Mouse (Mus musculus): ENCODE data around the gene Gnptg. TPM values are rescaled to one million over a fixed set of nuclear protein-coding genes. Genes with fewer than 3 reads are reported as not detected.
"Not testable (repeated sequence)": the region's sequence is repeated elsewhere in the genome, so short reads cannot be mapped to it uniquely, and the experiment has no call there.

Gnptg gene
- total RNA-seq, 2 experiments from 2014 or later: 10.9 to 27.8 TPM

DNA sequence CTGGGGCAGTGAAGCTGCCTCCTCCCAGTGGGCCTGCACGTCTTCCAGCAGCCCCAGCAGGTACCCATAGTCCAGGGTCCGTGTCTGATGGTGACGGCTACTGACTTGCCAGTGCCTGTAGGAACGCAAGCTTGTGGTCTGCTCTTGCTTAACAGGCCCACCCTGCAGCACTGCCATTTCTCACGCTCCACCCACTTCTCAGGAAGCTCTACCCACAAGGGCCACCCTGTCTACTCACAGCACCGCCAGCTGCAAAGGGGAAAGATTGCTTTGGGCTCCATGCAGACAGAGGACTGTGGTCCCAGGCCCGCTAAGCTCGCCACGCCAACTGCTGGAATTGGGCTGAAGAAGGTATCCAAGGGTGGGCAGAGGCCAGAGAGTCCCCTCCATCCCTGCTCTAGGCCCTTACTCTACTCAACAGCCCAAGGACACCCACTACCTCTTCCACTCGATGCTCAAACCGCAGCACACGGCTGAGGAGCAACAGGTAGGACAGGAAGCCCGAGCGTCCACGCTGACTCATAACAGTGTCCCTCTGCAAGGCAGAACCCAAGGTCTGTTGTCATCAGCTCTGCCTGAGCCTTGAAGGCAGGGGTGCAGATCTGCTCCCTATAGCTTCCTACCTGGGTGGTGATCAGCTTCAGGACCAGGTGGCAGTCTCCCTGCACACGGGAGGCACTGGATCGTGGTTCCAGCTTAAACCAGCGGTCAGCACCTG lies 8.3 kb upstream of the Gnptg start:
- peak; percentile 93 for ATAC-seq (replicated peaks; ENCODE audit: poor library complexity, severe bottlenecking)

DNA sequence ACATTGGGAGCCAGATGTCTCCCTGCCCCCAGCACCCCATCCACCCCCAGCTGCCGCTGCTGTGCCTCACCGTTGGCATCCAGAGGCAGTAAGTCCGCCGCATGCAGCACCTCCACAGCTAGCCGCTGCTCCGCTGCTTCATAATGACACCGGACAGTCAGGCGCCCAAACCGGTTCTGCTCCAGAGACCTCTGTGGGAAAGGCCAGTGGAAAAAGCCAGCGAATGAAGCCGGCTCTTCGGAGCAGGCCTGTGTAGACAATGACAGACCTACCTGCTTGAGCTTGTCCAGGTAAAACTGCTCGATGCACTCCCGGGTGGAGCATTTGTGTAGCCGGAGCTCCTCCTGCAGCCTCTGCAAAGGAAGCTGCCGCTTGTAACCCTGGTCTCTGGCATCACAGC lies 4.3 kb upstream of the Gnptg start:
- no peak for ATAC-seq (replicated peaks; ENCODE audit: poor library complexity, severe bottlenecking)

DNA sequence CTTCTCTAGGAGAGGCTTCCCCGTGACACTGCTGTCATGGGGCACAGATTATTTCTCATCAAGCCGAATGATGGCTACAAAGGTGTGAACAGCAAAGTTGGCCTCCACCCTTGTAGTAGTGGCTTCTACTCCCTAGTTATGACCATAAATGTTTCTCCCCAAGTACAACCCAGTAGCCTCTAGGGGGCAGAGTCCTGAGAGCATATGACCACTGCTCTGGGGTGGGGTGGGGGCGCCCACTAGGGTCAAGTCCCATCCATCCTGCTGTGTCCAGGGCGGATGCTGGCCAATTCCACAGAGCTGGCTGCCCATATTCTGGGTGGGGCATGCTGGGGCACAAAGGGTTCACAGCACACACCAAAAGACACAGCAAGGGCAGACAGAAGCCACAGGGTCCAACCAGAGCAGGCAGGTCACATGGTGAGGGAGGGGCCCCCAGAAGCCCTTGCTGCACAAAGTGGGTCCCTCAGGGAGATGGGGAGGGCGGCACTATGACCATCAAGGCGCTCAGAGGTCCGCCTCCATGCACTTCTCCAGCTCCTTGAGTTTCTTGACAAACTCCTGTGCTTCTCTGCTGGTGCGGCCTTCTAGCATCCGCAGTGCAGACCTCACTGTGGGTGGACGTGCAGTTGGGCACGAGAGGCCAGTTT lies 3.3 kb upstream of the Gnptg start:
- ATAC-seq (replicated peaks; ENCODE audit: poor library complexity, severe bottlenecking): no peak

DNA sequence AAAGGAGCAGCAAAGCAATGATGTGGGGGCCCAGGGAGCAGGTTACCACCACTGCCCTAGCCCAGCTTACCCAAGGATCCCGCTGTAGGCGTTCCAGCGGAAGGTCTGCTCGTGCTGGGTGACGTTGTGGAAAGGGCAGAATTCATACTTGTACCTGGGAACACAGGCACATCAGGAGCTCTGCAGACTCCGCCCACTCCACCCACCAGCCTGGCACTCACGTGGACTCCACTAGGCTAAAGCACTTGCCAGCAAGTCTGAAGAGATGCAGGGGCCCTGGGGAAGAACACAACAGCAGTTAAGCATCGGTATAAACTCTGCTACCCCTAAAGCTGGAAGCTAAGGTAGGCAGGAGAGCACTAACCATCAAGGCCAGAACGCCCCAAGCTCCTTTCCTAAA lies 4.3 kb downstream of the Gnptg start:
- no peak for ATAC-seq (replicated peaks; ENCODE audit: poor library complexity, severe bottlenecking)

DNA sequence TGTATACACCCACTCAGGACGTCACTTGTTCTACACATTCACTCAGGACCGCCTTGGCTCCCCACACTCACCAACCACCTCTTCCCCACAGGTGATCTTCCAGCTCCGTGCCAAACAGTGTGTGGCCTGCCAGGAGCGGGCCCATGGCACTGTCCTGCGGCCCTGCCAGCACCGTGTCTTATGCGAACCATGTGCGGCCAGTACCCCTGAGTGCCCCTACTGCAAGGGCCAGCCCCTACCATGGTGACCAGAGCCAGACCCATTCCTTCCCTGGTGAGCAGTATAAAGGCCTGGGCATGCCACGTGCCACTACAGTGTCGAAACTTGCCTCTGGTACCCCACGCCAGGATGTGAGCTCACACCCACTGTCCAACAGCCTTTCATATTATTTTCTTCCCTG lies 8.3 kb downstream of the Gnptg start:
- not testable (repeated sequence) for ATAC-seq (replicated peaks; ENCODE audit: poor library complexity, severe bottlenecking)

DNA sequence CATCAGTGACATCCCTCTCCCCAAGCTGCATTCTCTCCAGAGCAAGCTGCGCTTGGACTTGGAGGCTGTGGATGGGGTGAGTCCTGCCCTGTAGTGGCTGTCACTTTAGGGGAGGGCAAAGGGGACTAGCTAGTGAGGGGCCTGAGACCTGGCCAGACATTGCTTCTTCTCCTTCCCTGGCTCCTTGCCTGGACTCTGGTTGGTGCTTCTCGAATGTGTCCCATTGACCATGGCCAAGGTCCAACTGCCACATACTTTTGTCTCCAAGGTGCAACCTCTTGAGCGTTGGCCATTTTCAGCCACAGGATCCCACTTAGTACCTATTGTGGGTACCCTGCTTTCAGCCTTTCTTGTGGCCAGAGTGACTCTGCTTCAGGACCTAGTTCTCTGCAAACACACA lies 9.2 kb downstream of the Gnptg start:
- no peak for ATAC-seq (replicated peaks; ENCODE audit: poor library complexity, severe bottlenecking)

DNA sequence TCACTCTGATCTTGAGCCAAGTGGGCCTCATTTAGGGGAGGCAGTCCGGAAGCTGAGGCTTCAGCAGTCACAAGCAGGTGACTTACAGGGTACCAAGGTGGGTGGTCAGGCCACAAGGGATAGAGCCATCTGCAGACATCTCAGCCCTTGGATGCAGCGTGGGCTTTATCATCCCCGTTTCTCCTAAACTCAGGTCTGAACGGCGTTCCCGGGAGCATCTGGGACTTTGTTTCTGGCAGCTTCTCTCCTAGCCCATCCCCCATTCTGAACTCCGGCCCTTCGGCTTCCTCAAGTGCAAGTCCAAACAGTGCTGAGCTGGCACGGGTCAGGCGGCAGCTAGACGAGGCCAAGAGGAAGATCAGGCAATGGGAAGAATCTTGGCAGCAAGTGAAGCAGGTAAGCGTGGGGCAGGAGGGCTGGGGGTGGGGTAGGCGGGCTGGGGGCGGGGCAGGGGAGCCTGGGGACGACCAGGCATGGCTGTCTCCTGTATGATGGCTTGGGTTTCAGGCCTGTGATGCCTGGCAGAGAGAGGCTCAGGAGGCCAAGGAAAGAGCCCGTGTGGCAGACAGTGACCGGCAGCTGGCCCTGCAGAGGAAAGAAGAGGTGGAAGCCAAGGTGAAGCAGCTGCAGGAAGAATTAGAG lies 9.8 kb downstream of the Gnptg start:
- ATAC-seq (replicated peaks; ENCODE audit: poor library complexity, severe bottlenecking): not testable (repeated sequence)

DNA sequence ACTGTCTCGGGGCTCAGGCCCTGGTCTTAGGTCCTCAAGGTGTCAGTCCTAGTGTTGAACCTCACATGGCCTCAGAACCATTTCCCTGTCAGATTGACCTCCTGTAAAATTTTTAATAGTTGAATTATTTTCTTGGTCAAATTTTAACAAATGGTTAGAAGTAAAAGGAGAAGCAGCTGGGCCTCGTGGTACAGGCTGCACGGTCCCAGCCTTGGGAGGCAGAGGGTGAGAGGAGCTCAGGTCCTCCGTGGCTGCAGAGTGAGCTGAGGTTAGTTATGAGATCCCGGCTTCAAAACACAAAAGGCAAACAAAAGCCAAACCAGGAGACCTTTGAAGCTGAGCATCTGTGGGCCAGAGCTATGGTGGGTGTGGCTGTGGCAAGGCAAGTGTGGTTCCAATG lies 11.9 kb downstream of the Gnptg start:
- ATAC-seq (replicated peaks; ENCODE audit: poor library complexity, severe bottlenecking): no peak

DNA sequence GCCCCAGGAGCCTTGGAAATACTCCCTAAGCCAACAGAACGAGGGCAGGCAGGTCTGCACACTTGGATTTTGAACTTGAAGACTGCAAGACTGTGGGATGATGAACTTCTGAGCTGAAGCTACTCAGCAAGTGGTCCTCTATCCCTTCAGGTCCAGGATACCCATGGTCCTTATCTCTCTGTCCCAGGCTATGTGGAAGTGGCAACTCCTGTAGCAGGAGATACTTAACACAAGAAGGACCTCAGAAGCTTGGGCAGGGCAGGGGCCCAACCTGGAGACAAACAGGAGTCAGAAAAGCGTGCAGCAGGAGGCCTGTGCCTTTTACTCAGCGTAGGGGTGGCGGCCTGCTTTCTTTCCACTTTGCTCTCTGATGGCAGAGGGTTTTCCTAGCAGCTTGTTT lies 14.3 kb downstream of the Gnptg start:
- ATAC-seq (replicated peaks; ENCODE audit: poor library complexity, severe bottlenecking): no peak

DNA sequence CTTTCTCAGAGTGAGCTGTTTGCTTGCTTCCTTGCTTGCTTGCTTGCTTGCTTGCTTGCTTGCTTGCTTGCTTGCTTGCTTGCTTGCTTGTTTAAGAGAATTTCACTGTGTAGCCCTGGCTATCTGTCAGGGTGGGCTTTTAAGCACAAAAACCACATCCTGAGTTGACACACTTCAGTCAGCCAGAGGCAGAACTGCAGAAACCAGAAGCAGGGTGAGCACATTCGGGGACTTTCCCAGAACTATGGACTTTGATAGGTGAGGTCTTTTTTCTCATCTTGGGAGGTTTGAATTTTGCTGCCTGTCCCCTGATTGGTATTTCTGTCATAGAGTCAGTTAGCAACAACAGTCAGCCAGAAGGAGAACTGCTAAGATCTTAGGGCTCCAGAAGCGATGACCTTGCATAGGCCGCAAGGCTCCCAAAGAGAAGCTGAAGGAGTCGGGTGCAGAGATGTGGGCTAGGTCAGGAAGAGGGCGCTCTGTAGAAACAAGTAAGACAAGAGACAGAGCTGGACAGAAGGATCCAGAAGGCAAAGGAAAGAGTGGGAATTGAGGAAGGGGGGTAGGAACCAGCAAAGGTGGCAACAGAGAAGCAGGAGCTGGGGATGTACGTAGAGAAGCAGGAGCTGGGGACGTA lies 15.2 kb downstream of the Gnptg start:
- peak; percentile 19; the same call in 1 of the 2 replicates for ATAC-seq (replicated peaks; ENCODE audit: poor library complexity, severe bottlenecking)

DNA sequence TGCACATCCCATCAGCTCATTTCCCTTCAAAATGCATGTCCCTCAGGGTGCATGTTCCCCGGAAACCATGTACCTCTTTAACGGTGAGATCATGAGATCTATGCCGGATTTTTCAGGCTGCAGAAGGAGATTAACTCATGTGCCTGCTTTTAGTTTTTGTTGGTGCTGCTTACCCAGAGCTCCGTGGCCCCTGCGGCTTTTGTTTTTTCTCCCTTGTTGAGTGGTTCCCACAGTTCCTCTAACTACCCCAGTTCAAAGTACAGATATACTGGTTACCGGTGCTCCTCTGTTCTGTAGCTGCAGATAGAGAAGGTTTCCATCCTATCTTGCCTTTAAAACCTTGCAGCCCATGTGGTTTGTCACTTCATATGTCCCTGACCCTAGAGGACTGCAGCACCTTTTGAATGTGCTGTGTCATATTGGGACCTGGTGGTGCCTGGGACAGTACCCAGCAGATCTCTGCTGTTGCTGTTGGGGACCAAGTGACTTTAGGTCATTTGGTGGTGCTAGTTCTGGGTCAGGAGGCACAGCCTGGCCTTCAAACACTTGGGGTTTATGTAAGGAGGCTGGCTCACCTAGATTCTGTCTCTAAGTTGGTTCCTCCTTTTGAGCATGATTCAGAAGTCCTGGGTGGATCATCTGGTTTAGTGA lies 16.8 kb downstream of the Gnptg start:
- ATAC-seq (replicated peaks; ENCODE audit: poor library complexity, severe bottlenecking): no peak

DNA sequence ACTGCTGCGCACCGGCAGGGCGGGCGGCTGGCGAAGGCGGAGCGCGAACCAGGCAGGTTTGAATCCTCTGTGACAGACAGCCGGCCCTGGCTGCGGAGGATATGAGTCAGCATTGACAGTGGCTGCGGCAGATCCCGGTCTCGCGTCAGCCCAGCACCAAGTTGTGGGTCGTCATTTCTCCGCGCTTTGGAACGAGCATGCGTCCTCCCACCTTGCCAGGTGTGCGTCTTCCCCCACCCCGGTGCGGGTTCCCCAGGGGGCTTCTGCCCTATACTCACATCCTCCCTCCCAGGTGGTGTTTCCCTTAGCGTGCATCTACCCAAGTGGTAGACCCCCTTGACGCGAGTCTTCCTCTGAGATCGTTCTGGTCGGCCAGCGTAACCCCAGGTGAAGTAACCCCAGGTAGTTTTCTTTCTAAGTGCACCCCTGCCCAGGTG lies 17.4 kb downstream of the Gnptg start:
- peak; percentile 70 for ATAC-seq (replicated peaks; ENCODE audit: poor library complexity, severe bottlenecking)

DNA sequence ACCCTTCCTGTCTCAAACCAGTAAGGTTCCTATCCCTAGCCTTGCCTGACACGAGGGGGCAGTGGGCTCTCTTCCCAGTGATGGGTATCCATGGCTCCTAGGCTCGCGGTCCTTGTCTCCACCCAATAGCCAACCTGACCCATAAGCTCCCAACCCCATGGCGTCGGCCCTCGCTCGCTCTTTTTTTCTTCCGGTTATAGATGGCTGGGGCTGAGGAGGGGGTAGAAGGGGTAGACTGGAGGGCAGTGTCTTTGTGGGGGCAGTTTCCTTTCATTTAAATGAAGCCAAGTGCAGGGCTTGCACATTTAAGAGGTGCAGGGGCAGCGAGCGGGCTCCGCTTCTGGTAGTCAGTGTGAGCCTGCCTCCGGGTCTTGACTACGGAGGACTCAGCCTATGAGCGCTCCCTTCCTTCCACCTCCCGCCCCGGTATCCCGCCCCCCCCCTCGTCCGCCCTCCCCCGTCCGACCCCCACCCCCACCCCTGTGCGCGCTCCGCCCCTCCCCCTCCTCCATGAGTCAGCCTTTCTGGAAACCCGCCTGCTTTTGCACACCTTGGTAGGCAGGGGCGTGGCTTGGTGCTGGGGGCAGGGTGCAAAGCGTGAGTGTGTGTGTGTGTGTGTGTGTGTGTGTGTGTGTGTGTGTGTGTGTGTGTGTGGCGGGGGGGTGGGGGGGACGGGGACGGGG lies 18.0 kb downstream of the Gnptg start:
- ATAC-seq (replicated peaks; ENCODE audit: poor library complexity, severe bottlenecking): peak; percentile 31

DNA sequence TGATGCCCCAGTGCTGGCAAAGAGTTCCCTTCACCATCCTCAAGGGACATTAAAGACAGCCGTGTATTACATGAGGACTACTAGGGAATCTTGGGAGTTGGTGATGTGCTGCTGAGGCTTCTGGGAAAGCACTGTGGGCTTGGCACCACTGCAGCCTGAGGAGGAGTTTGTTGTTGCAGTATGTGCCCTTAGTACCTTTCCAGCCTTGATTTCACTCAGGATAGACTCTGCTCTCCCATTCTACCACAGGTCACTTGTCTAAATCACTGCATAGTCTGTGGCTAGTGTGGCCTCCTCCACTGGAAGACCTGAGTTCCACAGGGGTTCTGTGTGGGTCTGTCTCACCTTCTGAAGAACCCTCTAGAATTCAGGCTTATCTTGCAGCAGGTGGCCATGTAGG lies 19.2 kb downstream of the Gnptg start:
- ATAC-seq (replicated peaks; ENCODE audit: poor library complexity, severe bottlenecking): no peak

DNA sequence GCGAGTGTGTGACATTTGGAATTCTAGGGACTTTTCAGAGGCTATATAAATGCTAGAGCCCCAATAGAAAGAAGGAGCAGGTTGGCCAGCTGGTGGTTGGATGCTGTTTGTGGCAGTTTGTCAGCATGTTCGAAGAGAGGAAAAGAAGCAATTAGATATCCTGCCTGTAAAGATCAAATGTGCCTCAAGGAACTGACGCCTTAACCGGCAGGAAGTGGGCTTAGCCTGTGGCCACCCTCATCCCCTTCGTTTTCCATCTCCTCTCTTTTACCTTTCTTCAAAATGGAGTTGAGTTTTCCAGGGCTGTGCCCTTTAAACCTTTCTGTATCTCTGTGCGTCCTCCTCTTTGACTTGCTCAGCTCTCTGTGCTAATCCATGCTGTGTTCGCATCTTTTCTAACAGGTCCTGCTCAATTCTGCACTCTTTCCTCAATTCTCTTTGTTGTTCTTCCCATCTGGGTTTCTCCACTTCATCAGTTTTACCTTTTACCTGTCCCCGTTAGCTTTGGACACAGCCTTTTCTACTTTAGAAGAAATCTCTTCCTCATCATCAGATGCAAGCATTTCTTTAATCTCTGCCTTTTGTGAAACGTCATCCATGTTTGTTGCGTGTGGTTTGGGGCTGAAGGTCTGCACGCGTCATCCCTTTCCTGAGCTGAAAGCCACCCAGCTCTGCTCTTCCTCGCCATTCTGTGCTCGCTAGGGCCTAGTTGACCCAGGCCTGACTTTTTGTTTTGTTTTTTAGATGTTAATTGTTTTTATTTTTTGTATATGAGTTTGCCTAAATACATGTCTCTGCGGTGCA lies 20.2 kb downstream of the Gnptg start:
- no peak for ATAC-seq (replicated peaks; ENCODE audit: poor library complexity, severe bottlenecking)

DNA sequence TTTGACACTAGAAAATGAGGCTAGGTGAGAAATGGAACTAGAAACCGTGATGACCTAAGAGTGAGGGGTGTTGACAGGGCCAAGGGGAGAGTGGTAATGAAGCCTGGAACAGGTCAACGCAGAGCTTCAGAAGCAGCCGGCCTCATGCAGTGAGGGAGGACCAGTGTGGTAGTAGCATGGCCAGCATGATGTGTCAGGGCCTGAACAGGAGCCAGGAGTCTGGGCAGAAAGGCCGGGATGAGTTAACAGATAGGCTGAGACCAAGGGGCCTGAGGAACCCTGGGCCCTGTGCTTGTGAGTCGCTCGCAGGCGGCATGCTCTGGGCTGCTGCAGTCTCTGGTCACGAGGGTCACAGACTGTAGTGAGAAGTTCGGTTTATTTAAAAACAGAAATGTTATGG lies 21.0 kb downstream of the Gnptg start:
- ATAC-seq (replicated peaks; ENCODE audit: poor library complexity, severe bottlenecking): no peak

DNA sequence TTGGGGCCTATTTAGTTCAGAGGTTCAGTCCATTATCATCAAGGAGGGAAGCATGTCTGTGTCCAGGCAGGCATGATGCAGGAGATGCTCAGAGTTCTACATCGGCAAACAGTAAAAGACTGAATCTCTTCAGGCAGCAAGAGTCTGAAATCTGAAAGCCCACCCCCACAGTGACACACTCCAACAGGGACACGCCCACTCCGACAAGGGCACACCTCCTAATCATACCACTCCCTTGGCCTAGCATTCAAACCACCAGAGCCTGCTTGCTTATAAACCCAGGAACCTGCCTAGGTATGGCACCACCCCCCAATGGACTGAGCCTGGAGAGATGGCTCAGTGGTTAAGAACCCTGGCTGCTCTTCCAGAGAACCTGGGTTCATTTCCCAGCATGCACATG lies 24.5 kb downstream of the Gnptg start:
- no peak for ATAC-seq (replicated peaks; ENCODE audit: poor library complexity, severe bottlenecking)

DNA sequence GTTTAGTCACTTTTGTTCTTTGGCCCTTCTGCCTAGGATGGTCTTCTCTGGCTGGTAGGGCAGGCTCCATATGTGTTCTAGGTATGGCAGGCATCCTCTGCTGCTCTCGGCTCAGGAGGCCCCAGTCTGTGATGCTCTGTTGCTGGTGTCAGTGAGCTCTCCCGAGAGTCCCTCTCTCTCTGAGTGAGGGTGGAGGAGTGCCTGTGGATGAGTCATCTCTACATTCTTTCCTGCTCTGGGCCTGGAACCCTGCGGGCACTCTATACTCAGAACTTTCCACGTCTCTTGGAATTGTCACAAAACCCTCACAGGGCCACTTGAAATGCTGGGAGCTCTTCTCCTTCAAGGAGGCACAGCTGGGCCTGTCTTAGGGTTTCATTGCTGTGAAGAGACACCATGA lies 28.2 kb downstream of the Gnptg start:
- no peak for ATAC-seq (replicated peaks; ENCODE audit: poor library complexity, severe bottlenecking)
